Comparison of ENCODE assay signal across 12 mouse cellular contexts in the genomic region with DNA sequence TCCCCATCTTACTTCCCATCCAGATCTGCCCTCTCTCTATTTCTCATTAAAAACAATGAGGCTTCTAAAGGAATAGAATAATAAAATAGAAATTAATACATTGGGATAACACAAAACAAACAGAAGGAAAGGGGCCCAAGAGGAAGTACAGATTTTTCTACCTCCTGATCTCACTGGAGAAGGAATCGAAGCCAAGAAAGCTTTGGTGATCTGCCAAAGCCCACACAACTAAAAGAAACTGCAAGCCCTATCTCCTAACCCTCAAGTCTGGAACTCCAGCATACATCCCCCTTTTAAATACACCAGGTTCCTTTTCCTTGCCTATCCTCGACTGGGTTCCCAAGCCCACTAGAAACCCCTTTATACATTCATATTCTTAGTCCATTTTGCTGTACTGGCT.
DNase-seq lines count a peak whose midpoint lies in the region; ATAC-seq and TF ChIP-seq lines count a peak whose summit lies in the region.
"Had no signal": no experiment of that assay in that cellular context is flagged by ENCODE, and none has a peak within 500 bp of the region (broad histone marks: within the 10 kb centered on the region; RNA-seq: fewer than 3 reads in every experiment).

No protein-coding gene starts in this region.

- H3K4me2 ChIP-seq in forebrain, embryonic 14.5 days (ENCODE audit: low read length) = no peak overlapping the region
- no peak overlapping the region for H3K4me2 ChIP-seq in forebrain, postnatal 0 days (ENCODE audit: low read depth)
- H3K4me2 ChIP-seq in kidney, postnatal 0 days (ENCODE audit: low read length) = no peak overlapping the region
- H3K4me2 ChIP-seq: embryonic facial prominence, embryonic 13.5 days; liver, embryonic 12.5 days; midbrain, embryonic 15.5 days had no signal

- no peaks in the 10 kb centered on the region for H3K9me3 ChIP-seq in forebrain, embryonic 14.5 days (replicated peaks; ENCODE audit: control insufficient read depth, low read length)
- no peaks in the 10 kb centered on the region for H3K9me3 ChIP-seq in forebrain, postnatal 0 days (ENCODE audit: low read length)
- H3K9me3 ChIP-seq in kidney, postnatal 0 days (replicated peaks; ENCODE audit: low read length) = no peaks in the 10 kb centered on the region
- H3K9me3 ChIP-seq: embryonic facial prominence, embryonic 13.5 days; liver, embryonic 12.5 days; midbrain, embryonic 15.5 days had no signal

- WGBS in forebrain, embryonic 14.5 days = 56% methylated on average over 2 of the region's 2 CpGs
- WGBS in forebrain, postnatal 0 days = 45% methylated on average over 2 of the region's 2 CpGs
- WGBS in kidney, postnatal 0 days = 44% methylated on average over 2 of the region's 2 CpGs

- peak; percentile 36 for DNase-seq in forebrain, embryonic 14.5 days (ENCODE audit: low spot score)
- no peak for DNase-seq in forebrain, postnatal 0 days
- peak; percentile 6 for DNase-seq in kidney, postnatal 0 days (ENCODE audit: low spot score)
- no peak for DNase-seq in kidney, adult 18-20 months
- peak; percentile 8 for DNase-seq in lung, postnatal 10 days
- no peak for DNase-seq in lung, postnatal 36 days
- peak; percentile 52 to 70 for DNase-seq in cerebellum, postnatal 14 days
- no peak for DNase-seq in embryo, embryonic 11 days
- DNase-seq: adrenal gland, postnatal 14 days had no signal

- H3K27ac ChIP-seq in forebrain, embryonic 14.5 days (ENCODE audit: low read depth, low read length) = no peak overlapping the region
- H3K27ac ChIP-seq in forebrain, postnatal 0 days (ENCODE audit: low read depth, low read length) = no peak overlapping the region
- H3K27ac ChIP-seq in kidney, postnatal 0 days = no peak overlapping the region
- H3K27ac ChIP-seq: embryonic facial prominence, embryonic 13.5 days; liver, embryonic 12.5 days; midbrain, embryonic 15.5 days had no signal

- ATAC-seq in forebrain, embryonic 14.5 days = no peak
- ATAC-seq in forebrain, postnatal 0 days = no peak
- ATAC-seq in kidney, postnatal 0 days (replicated peaks; ENCODE audit: low FRiP score, low read depth) = no peak
- ATAC-seq: liver, embryonic 12.5 days; midbrain, embryonic 15.5 days had no signal

- TF ChIP-seq CTCF in forebrain, postnatal 0 days (IDR thresholded peaks at IDR 0.05; ENCODE audit: low read depth) = no peak
- no peak for TF ChIP-seq CTCF in kidney, postnatal 0 days (IDR thresholded peaks at IDR 0.05; ENCODE audit: low read depth)

- H3K9ac ChIP-seq in forebrain, embryonic 14.5 days (ENCODE audit: low read length) = no peak overlapping the region
- no peak overlapping the region for H3K9ac ChIP-seq in forebrain, postnatal 0 days
- H3K9ac ChIP-seq in kidney, postnatal 0 days (ENCODE audit: low read depth, low read length) = no peak overlapping the region
- H3K9ac ChIP-seq: embryonic facial prominence, embryonic 13.5 days; liver, embryonic 12.5 days; midbrain, embryonic 15.5 days had no signal

- no peaks in the 10 kb centered on the region for H3K27me3 ChIP-seq in forebrain, embryonic 14.5 days (replicated peaks; ENCODE audit: control insufficient read depth, insufficient read depth, low read length)
- no peaks in the 10 kb centered on the region for H3K27me3 ChIP-seq in forebrain, postnatal 0 days (ENCODE audit: insufficient read depth, low read length)
- H3K27me3 ChIP-seq in kidney, postnatal 0 days (ENCODE audit: insufficient read depth, low read length) = no peaks in the 10 kb centered on the region
- H3K27me3 ChIP-seq: embryonic facial prominence, embryonic 13.5 days; liver, embryonic 12.5 days; midbrain, embryonic 15.5 days had no signal

- H3K4me3 ChIP-seq in forebrain, embryonic 14.5 days (ENCODE audit: low read depth, low read length) = no peak overlapping the region
- no peak overlapping the region for H3K4me3 ChIP-seq in forebrain, postnatal 0 days (ENCODE audit: low read depth, low read length)
- H3K4me3 ChIP-seq in kidney, postnatal 0 days (replicated peaks; ENCODE audit: low read depth, low read length) = no peak overlapping the region
- H3K4me3 ChIP-seq: embryonic facial prominence, embryonic 13.5 days; liver, embryonic 12.5 days; midbrain, embryonic 15.5 days had no signal

- H3K36me3 ChIP-seq in forebrain, embryonic 14.5 days (ENCODE audit: control insufficient read depth, insufficient read depth, low read length) = no peaks in the 10 kb centered on the region
- H3K36me3 ChIP-seq in forebrain, postnatal 0 days (ENCODE audit: insufficient read depth) = no peaks in the 10 kb centered on the region
- no peaks in the 10 kb centered on the region for H3K36me3 ChIP-seq in kidney, postnatal 0 days (ENCODE audit: insufficient read depth, low read length)
- H3K36me3 ChIP-seq: embryonic facial prominence, embryonic 13.5 days; liver, embryonic 12.5 days; midbrain, embryonic 15.5 days had no signal

- H3K4me1 ChIP-seq in forebrain, embryonic 14.5 days (ENCODE audit: control insufficient read depth, insufficient read depth, low read length) = 0 out of 2 replicates have a peak, but pooled peaks cover 8% of the 10 kb centered on the region
- no peaks in the 10 kb centered on the region for H3K4me1 ChIP-seq in forebrain, postnatal 0 days (ENCODE audit: insufficient read depth)
- no peaks in the 10 kb centered on the region for H3K4me1 ChIP-seq in kidney, postnatal 0 days (replicated peaks; ENCODE audit: insufficient read depth, low read length)
- H3K4me1 ChIP-seq: liver, embryonic 12.5 days; midbrain, embryonic 15.5 days had no signal

Comparison
In these comparisons a context has a peak if more than half of its experiments do, and no peak if none do; other contexts are left out.
1. DNase-seq: peak in forebrain, embryonic 14.5 days (single experiment), kidney, postnatal 0 days (single experiment), lung, postnatal 10 days (single experiment) and cerebellum, postnatal 14 days (2 of 2); none in forebrain, postnatal 0 days (single experiment), kidney, adult 18-20 months (single experiment), lung, postnatal 36 days (single experiment) and embryo, embryonic 11 days (single experiment).